Mouse (Mus musculus) urinary bladder, adult 18-20 months (tissue): ENCODE data around the gene Kcnma1.
A peak's percentile ranks its signal among the peaks of the same experiment; 100 is the strongest.

Source experiments
- DNase-seq, 2 experiments: peaks; one replicate each; pipeline ENCODE4 v3.0.0; 2022; ENCODE audit warnings: low spot score in 2 of 2, mixed read lengths in 2 of 2

Gene Kcnma1

GRCm38 (mm10) chr14:23966471-23966870, 47.8 kb downstream of the Kcnma1 start:
- no peak for DNase-seq

GRCm38 (mm10) chr14:23959061-23959460, 55.2 kb downstream of the Kcnma1 start:
- peak in 1 of 2 experiments; percentile 15 for DNase-seq

- DNase-seq, result no peak
Measured at GRCm38 (mm10) chr14:23957270-23957669, 57.0 kb downstream of the Kcnma1 start.

GRCm38 (mm10) chr14:23943876-23944275, 70.4 kb downstream of the Kcnma1 start:
- no peak for DNase-seq

- DNase-seq, result no peak
Measured at GRCm38 (mm10) chr14:23943152-23943551, 71.1 kb downstream of the Kcnma1 start.

GRCm38 (mm10) chr14:23942103-23942502, 72.2 kb downstream of the Kcnma1 start:
- DNase-seq, result no peak

GRCm38 (mm10) chr14:23935016-23935415, 79.3 kb downstream of the Kcnma1 start:
- no peak for DNase-seq

- no peak for DNase-seq
Measured at GRCm38 (mm10) chr14:23931671-23932071, 82.6 kb downstream of the Kcnma1 start.

GRCm38 (mm10) chr14:23929168-23929567, 85.1 kb downstream of the Kcnma1 start:
- DNase-seq, result no peak

- DNase-seq, result no peak
Measured at GRCm38 (mm10) chr14:23923356-23923755, 90.9 kb downstream of the Kcnma1 start.

GRCm38 (mm10) chr14:23922755-23923154, 91.5 kb downstream of the Kcnma1 start:
- no peak for DNase-seq

GRCm38 (mm10) chr14:23911108-23911629, 103.1 kb downstream of the Kcnma1 start:
- DNase-seq, result no peak

GRCm38 (mm10) chr14:23908564-23908963, 105.7 kb downstream of the Kcnma1 start:
- DNase-seq, result no peak

GRCm38 (mm10) chr14:23902636-23903279, 111.5 kb downstream of the Kcnma1 start:
- DNase-seq, result no peak

- no peak for DNase-seq
Measured at GRCm38 (mm10) chr14:23899462-23899861, 114.8 kb downstream of the Kcnma1 start.

GRCm38 (mm10) chr14:23897815-23898214, 116.5 kb downstream of the Kcnma1 start:
- no peak for DNase-seq

- DNase-seq, result no peak
Measured at GRCm38 (mm10) chr14:23896036-23896435, 118.3 kb downstream of the Kcnma1 start.

- DNase-seq, result no peak
Measured at GRCm38 (mm10) chr14:23886112-23886511, 128.2 kb downstream of the Kcnma1 start.

- peak; percentile 9 to 67 for DNase-seq
Measured at GRCm38 (mm10) chr14:23885539-23885938, 128.8 kb downstream of the Kcnma1 start.

GRCm38 (mm10) chr14:23885071-23885470, 129.2 kb downstream of the Kcnma1 start:
- DNase-seq, result no peak

- no peak for DNase-seq
Measured at GRCm38 (mm10) chr14:23882001-23882400, 132.3 kb downstream of the Kcnma1 start.

GRCm38 (mm10) chr14:23879331-23879730, 135.0 kb downstream of the Kcnma1 start:
- DNase-seq, result no peak

GRCm38 (mm10) chr14:23877561-23877960, 136.7 kb downstream of the Kcnma1 start:
- DNase-seq, result no peak

- DNase-seq, result no peak
Measured at GRCm38 (mm10) chr14:23874545-23874944, 139.7 kb downstream of the Kcnma1 start.
